Mouse (Mus musculus) kidney, postnatal 0 days (tissue): ENCODE measurements around the gene Zbtb42. TPM values are rescaled to one million over a fixed set of nuclear protein-coding genes. Genes with fewer than 3 reads are reported as not detected.

Experiments used
- ATAC-seq: fragments of 200-750 bp; cut with Nextera tagmentation; replicated peaks from 2 replicates; pipeline ENCODE4 v1.8.0; 2017; ENCODE audit warnings: low read depth, moderate number of reproducible peaks, moderate TSS enrichment, moderate library complexity; ENCODE audit not compliant: low FRiP score
- DNase-seq: peaks from one replicate; pipeline ENCODE4 v3.0.0-alpha.2; 2016; ENCODE audit warnings: low spot score
- H3K27ac ChIP-seq: fragments of 300-500 bp; sonication (generic); 2 replicates; pipeline ENCODE4 v1.5.1; 2014; ENCODE audit warnings: mild to moderate bottlenecking
- H3K27me3 ChIP-seq: fragments of 300-500 bp; sonication (generic); 2 replicates; pipeline ENCODE4 v1.6.1; 2014; ENCODE audit warnings: low read length, mixed read lengths; ENCODE audit not compliant: insufficient read depth
- H3K36me3 ChIP-seq: fragments of 300-500 bp; sonication (generic); 2 replicates; pipeline ENCODE4 v1.6.1; 2014; ENCODE audit warnings: low read length, mixed read lengths; ENCODE audit not compliant: insufficient read depth
- H3K4me1 ChIP-seq: fragments of 300-500 bp; sonication (generic); replicated peaks from 2 replicates; pipeline ENCODE4 v1.6.1; 2014; ENCODE audit warnings: antibody characterized with exemption, low read length, mixed read lengths; ENCODE audit not compliant: insufficient read depth
- H3K4me2 ChIP-seq: fragments of 300-500 bp; sonication (generic); 2 replicates; pipeline ENCODE4 v1.6.1; 2014; ENCODE audit warnings: mild to moderate bottlenecking, low read length, moderate library complexity, mixed read lengths
- H3K4me3 ChIP-seq: fragments of 300-500 bp; sonication (generic); replicated peaks from 2 replicates; pipeline ENCODE4 v1.5.1; 2014; ENCODE audit warnings: low read depth, low read length
- H3K9ac ChIP-seq: fragments of 300-500 bp; sonication (generic); 2 replicates; pipeline ENCODE4 v1.6.1; 2014; ENCODE audit warnings: low read depth, low read length
- H3K9me3 ChIP-seq: fragments of 300-500 bp; sonication (generic); replicated peaks from 2 replicates; pipeline ENCODE4 v1.6.1; 2016; ENCODE audit warnings: low read length, inconsistent platforms, mixed read lengths
- CTCF ChIP-seq: IDR thresholded peaks from 2 replicates; pipeline ENCODE4 v1.5.1; 2016; ENCODE audit warnings: antibody characterized with exemption, low read depth, mild to moderate bottlenecking, moderate library complexity
- WGBS: fragments of 180-500 bp; shearing (Covaris S2); extraction: QIAGEN DNeasy Blood & Tissue Kit; methylation state at CpG from one replicate; pipeline ENCODE4 v1.1.7; 2014; 5-methylcytosine and 5-hydroxymethylcytosine counted together
- polyA plus RNA-seq: library from polyadenylated mRNA; unstranded; fragments of >200 nt; fragmentation: Nextera tagmentation; extraction: Ambion mirVana; gene quantifications from 2 replicates; pipeline ENCODE4 v1.2.1, GENCODE M21; 2015

Gene Zbtb42
- polyA plus RNA-seq, 1 experiment from 2014 or later, result 6.7 TPM

DNA sequence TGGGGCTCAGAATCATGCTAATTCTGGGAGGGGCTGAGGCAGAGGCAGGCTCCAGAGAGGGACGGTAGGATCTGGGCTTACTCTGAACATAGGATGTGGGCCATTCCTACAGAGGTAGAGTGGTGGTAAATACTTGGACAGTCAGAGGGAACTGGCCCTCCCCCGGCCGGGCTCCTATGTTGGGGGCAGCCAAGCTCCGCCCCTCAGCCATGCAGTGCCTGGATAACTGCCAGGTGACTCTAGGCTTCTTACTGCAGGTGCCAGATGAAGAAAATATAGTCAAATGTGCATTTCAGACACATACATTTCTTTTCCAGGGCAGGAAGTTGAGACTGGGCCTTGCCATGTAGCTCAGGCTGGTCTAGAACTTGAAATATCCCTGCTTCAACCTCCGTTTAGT is 1.6 kb upstream of the Zbtb42 start:
- no peak overlapping the region for H3K27ac ChIP-seq
- no peak overlapping the region for H3K4me2 ChIP-seq
- no peak overlapping the region for H3K4me3 ChIP-seq
- 48% methylated on average over 5 of the region's 5 CpGs for WGBS
- DNase-seq, result no peak
- no peak for ATAC-seq
- no peak overlapping the region for H3K9ac ChIP-seq
- no peak for TF ChIP-seq CTCF
- H3K36me3 ChIP-seq, result 0 out of 2 replicates have a peak, but pooled peaks cover 6% of the 10 kb centered on the region
- no peaks in the 10 kb centered on the region for H3K9me3 ChIP-seq
- 0 out of 2 replicates have a peak, but pooled peaks cover 9% of the 10 kb centered on the region for H3K27me3 ChIP-seq
- peaks cover 28% of the 10 kb centered on the region for H3K4me1 ChIP-seq

DNA sequence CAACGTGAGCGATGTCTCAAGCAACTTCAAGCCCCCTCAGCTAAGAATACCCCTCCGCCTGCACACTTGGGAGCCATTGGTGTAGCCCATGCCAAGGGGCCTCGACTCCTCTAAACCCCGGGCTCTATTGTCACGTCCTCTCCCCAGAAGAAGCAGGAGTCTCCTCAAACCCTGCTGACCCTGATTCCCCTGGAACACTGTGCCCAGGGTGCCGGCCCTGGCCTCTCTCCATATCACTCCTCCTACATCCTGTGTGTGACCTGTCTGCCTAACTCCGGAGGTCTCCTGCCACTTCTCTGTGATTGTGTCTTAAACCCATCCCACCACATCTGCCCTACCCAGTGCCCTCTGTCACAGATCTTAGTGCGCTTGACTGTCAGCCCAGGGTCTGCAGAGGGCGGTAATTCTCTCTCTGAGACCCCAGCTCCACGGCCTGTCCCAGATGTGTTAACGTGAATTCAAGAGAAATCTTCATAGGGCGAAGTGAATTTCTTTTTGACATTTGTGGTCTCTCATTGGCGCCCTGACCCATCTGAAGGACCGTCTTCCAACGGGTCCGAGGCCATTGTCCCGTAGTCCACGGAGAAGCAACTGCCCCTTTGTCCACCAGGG is 579 bp upstream of the Zbtb42 start:
- peak overlapping the region; percentile 72 for H3K4me3 ChIP-seq
- H3K27ac ChIP-seq, result peak overlapping the region; percentile 84
- no peak for DNase-seq
- H3K4me1 ChIP-seq, result peaks cover 19% of the 10 kb centered on the region; the same call in 1 of the 2 replicates
- 19% methylated on average over 19 of the region's 19 CpGs for WGBS
- H3K27me3 ChIP-seq, result 0 out of 2 replicates have a peak, but pooled peaks cover 9% of the 10 kb centered on the region
- H3K36me3 ChIP-seq, result 0 out of 2 replicates have a peak, but pooled peaks cover 6% of the 10 kb centered on the region
- H3K4me2 ChIP-seq, result peak overlapping the region; percentile 99
- no peaks in the 10 kb centered on the region for H3K9me3 ChIP-seq
- peak overlapping the region; percentile 77 for H3K9ac ChIP-seq
- no peak; the same call in none of the 2 replicates for TF ChIP-seq CTCF
- no peak for ATAC-seq

DNA sequence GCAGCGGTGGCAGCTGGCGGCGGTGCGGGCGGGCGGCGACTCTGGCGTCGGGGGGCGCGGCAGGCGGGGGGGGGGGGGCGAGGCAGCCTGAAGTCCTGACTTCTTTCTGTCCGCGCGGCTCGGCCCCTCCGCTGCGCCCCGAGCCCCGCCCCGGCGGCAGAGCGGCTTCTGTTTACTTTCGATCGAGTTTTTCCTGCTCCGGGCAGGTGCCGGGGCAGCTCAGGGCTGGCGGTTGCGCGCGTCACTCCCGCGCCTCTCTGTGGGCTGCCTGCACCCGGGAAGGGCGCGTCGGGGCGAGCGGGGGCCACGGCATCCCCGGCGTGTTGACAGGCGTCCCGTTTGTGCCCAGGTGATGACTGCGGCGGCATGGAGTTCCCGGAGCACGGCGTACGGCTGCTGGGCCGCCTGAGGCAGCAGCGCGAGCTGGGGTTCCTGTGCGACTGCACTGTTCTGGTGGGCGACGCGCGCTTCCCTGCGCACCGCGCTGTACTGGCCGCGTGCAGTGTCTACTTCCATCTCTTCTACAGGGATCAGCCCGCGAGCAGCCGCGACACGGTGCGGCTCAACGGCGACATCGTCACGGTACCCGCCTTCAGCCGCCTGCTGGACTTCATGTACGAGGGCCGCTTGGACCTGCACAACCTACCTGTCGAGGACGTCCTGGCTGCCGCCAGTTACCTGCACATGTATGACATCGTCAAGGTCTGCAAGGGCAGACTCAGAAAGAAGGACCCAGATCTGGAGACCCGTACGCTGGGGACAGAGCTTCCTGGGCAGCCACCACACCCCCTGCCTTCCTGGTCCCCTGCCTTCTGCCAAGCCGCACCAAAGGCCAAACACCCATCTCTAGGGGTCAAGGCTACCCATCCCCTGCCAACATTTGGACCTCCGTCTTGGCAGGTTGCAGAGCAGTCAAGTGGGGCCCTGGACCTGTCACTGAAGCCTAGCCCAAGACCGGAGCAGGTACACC is 684 bp downstream of the Zbtb42 start:
- H3K27ac ChIP-seq, result peak overlapping the region; percentile 84
- 5% methylated on average over 78 of the region's 87 CpGs for WGBS

DNA sequence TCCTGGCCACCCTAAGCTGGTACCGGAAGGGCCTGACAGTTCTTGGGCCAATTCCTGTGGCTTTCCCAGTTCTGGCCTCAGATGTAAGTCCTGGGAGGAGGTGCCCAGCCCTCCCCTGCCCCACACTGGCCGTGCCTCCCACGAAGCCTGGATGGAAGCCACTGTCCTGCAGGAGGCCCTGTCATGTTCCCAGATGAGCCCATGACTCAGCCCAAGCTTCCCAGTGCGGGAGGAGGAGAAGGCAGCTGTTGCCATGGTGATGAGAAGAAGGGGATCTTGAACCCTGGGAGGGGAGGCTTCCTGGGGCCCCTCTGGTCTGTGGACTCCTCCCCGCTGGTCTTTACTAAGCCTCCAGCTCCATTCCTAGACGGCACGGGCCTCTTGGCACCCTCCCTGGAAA is 4.7 kb downstream of the Zbtb42 start:
- DNase-seq (no peak), ATAC-seq (no peak)
- Histone ChIP-seq H3K27me3 (0 out of 2 replicates have a peak, but pooled peaks cover 9% of the 10 kb centered on the region), H3K27ac (no peak overlapping the region), H3K9me3 (no peaks in the 10 kb centered on the region), H3K9ac (no peak overlapping the region), H3K4me3 (no peak overlapping the region), H3K36me3 (0 out of 2 replicates have a peak, but pooled peaks cover 6% of the 10 kb centered on the region), H3K4me1 (peaks cover 5% of the 10 kb centered on the region; the same call in 1 of the 2 replicates), H3K4me2 (no peak overlapping the region)
- 51% methylated on average over 7 of the region's 7 CpGs for WGBS
- no peak for TF ChIP-seq CTCF

More for the DNA sequence above, 684 bp downstream of the Zbtb42 start:
- DNase-seq, result peak; percentile 56
- H3K9me3 ChIP-seq, result no peaks in the 10 kb centered on the region
- TF ChIP-seq CTCF, result no peak
- H3K4me3 ChIP-seq, result peak overlapping the region; percentile 72
- ATAC-seq, result peak; percentile 17
- H3K9ac ChIP-seq, result peak overlapping the region; percentile 77
- H3K36me3 ChIP-seq, result 0 out of 2 replicates have a peak, but pooled peaks cover 6% of the 10 kb centered on the region
- peak overlapping the region; percentile 99 for H3K4me2 ChIP-seq
- H3K4me1 ChIP-seq, result peaks cover 17% of the 10 kb centered on the region; the same call in 1 of the 2 replicates
- 0 out of 2 replicates have a peak, but pooled peaks cover 9% of the 10 kb centered on the region for H3K27me3 ChIP-seq

DNA sequence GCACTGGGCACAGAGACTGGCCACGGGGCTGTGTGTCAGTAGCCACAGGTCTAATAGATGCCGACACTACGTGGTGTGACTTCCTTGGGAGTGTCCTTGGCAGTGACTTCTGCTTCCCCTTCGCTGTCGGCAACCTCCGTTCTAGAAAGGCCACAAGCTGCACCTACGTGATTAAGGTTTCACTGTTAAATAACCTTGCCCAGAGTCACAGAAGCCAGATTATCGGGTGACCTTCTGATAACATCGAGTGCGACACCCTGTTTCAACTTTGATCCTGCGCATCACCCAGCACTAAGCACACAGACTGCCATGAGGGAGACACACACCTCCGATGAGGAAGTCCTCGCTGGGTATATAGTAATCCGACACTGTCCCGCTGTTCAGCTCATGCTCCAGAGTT is 9.8 kb downstream of the Zbtb42 start:
- H3K36me3 ChIP-seq, result no peaks in the 10 kb centered on the region
- no peak overlapping the region for H3K9ac ChIP-seq
- no peaks in the 10 kb centered on the region for H3K9me3 ChIP-seq
- no peak for TF ChIP-seq CTCF
- 44% methylated on average over 15 of the region's 15 CpGs for WGBS
- no peak overlapping the region for H3K4me3 ChIP-seq
- H3K27ac ChIP-seq, result no peak overlapping the region
- ATAC-seq (no peak), DNase-seq (no peak)
- H3K27me3 ChIP-seq, result no peaks in the 10 kb centered on the region
- H3K4me2 ChIP-seq, result no peak overlapping the region
- peaks cover 7% of the 10 kb centered on the region for H3K4me1 ChIP-seq
